Mouse (Mus musculus): ENCODE data around the gene Zfp646. TPM values are rescaled to one million over a fixed set of nuclear protein-coding genes. Genes with fewer than 3 reads are reported as not detected.
A peak's percentile ranks its signal among the peaks of the same experiment; 100 is the strongest.

Gene Zfp646
- total and polyA plus RNA-seq, 3 experiments, result 36.7 to 58.5 (median 45.0) TPM

DNA sequence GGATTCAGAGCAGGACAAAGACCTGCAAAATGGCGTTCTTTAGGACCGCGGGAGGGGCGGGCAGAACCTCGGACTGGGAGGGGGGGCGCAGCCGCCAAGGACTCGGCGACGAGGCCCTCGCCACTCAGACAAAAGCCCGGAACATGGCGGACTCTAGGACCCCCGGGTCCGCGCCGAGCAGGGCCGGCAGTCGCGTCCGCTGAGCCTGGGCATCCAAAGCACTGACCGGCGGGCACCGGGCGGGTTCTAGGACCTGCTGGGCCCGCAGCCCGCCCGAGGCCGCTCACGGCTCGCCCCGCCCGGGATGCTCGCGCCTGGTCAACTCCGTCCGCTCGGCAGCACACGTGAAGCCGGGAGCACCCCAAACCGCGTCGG, 407 bp upstream of the Zfp646 start:
- DNase-seq (ENCODE audit: low spot score), result peak; percentile 87
- 0 out of 2 replicates have a peak, but pooled peaks have one; percentile 37 for ATAC-seq (ENCODE audit: extremely low read depth, insufficient number of reproducible peaks, low FRiP score, poor library complexity, severe bottlenecking)
- H3K27me3 ChIP-seq (ENCODE audit: insufficient read depth, low read length), result no peaks in the 10 kb centered on the region
- TF ChIP-seq CTCF (IDR thresholded peaks at IDR 0.05; ENCODE audit: low read depth, low read length) (no peak), GATA1 (IDR thresholded peaks at IDR 0.05; ENCODE audit: borderline replicate concordance, low read length) (no peak), POLR2AphosphoS5 (IDR thresholded peaks at IDR 0.05; ENCODE audit: insufficient replicate concordance, low read depth, low read length) (no peak), TAL1 (conservative IDR thresholded peaks at IDR 0.05; ENCODE audit: low read depth, low read length) (no peak), GATA2 (IDR thresholded peaks at IDR 0.05; ENCODE audit: borderline replicate concordance, low read depth, low read length) (no peak)
- H3K4me3 ChIP-seq (ENCODE audit: low read depth, low read length), result peak overlapping the region; percentile 92
- H3K4me1 ChIP-seq (ENCODE audit: insufficient read depth, low read depth, low read length), result peaks cover 67% of the 10 kb centered on the region
- peaks cover 62% of the 10 kb centered on the region for H3K36me3 ChIP-seq (replicated peaks)
- peaks cover 23% of the 10 kb centered on the region for H3K9me3 ChIP-seq (replicated peaks)

DNA sequence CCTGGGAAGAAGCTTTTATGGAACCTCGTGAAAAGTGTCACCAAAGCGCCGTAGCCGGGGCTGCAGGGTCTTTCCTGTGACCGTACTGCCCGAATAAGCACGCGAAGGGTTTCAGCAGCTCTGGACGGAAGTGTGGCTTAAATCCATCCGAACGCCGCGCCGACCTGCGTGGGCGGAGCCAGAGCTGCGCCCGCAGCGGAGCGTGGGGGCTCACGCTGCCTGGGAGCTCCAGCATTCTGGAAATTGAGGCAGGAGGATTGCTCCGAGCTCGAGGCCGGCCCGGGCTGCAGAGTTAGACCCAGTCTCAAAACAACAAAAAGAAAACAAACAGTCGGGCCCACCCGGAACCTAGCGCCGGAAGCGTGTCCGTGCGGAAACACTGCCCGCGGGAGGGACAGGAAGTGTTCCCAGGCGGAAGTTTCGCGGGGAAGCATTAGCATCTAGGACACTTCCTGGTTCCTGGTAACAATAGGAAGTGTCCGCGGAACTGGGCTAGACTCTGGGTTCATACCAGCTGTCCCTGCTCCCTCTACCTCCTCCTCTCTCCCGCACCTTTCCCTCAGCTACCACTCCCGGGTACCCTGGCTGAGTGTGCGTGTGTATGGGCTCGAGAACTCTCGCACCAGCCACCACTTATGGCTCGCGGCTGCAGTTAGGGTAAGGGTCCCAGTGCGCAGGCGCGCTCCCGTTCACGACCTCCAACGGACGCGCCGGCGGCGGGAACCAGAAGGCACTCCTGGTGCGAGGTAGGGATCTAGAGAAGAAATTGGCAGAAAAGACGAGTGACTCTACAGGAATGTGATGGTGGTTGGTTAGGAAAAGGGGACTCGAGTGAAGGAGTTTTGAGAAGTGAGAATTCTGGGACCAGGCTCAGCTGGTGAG, 687 bp downstream of the Zfp646 start, which contains the start of gene Zfp668:
Gene Zfp668 (minus strand): TSS at position 362 of the 882 bp plus-strand sequence.
- TF ChIP-seq POLR2AphosphoS5 (IDR thresholded peaks at IDR 0.05; ENCODE audit: insufficient replicate concordance, low read depth, low read length) (0 out of 2 replicates have a peak, but pooled peaks have one; percentile 30), CTCF (IDR thresholded peaks at IDR 0.05; ENCODE audit: low read depth, low read length) (no peak)
- Histone ChIP-seq H3K4me3 (ENCODE audit: low read depth, low read length) (peak within 1 kb of the TSS; percentile 92), H3K9me3 (replicated peaks) (peaks cover 32% of the 10 kb centered on the region), H3K4me1 (ENCODE audit: insufficient read depth, low read depth, low read length) (peaks cover 72% of the 10 kb centered on the region), H3K36me3 (replicated peaks) (peaks cover 65% of the 10 kb centered on the region), H3K27me3 (ENCODE audit: insufficient read depth, low read length) (no peaks in the 10 kb centered on the region)
- peak; percentile 46 for ATAC-seq (ENCODE audit: extremely low read depth, insufficient number of reproducible peaks, low FRiP score, poor library complexity, severe bottlenecking)
- peak; percentile 85 for DNase-seq (ENCODE audit: low spot score)

DNA sequence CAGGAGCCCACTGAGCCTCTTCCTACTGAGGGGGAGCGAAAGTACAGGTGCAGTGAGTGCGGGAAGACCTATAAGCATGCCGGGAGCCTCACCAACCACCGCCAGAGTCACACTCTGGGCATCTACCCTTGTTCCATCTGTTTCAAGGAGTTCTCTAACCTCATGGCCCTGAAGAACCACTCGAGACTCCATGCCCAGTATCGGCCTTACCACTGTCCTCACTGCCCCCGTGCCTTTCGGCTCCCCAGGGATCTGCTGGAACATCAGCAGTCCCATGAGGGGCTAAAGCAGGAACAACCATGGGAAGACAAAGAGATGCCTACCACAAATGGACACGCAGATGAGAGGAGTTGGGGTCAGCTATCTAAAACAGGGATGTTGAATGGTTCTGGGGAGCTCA, 3.3 kb downstream of the Zfp646 start:
- H3K27me3 ChIP-seq (ENCODE audit: insufficient read depth, low read length), result no peaks in the 10 kb centered on the region
- DNase-seq (ENCODE audit: low spot score) (no peak), ATAC-seq (ENCODE audit: extremely low read depth, insufficient number of reproducible peaks, low FRiP score, poor library complexity, severe bottlenecking) (no peak)
- TF ChIP-seq GATA2 (IDR thresholded peaks at IDR 0.05; ENCODE audit: borderline replicate concordance, low read depth, low read length) (no peak), TAL1 (conservative IDR thresholded peaks at IDR 0.05; ENCODE audit: low read depth, low read length) (no peak), GATA1 (IDR thresholded peaks at IDR 0.05; ENCODE audit: borderline replicate concordance, low read length) (no peak), CTCF (IDR thresholded peaks at IDR 0.05; ENCODE audit: low read depth, low read length) (no peak), POLR2AphosphoS5 (IDR thresholded peaks at IDR 0.05; ENCODE audit: insufficient replicate concordance, low read depth, low read length) (no peak)
- H3K4me3 ChIP-seq (ENCODE audit: low read depth, low read length), result no peak overlapping the region
- H3K9me3 ChIP-seq (replicated peaks), result peaks cover 32% of the 10 kb centered on the region
- H3K4me1 ChIP-seq (ENCODE audit: insufficient read depth, low read depth, low read length), result peaks cover 76% of the 10 kb centered on the region
- H3K36me3 ChIP-seq (replicated peaks), result peaks cover 69% of the 10 kb centered on the region

DNA sequence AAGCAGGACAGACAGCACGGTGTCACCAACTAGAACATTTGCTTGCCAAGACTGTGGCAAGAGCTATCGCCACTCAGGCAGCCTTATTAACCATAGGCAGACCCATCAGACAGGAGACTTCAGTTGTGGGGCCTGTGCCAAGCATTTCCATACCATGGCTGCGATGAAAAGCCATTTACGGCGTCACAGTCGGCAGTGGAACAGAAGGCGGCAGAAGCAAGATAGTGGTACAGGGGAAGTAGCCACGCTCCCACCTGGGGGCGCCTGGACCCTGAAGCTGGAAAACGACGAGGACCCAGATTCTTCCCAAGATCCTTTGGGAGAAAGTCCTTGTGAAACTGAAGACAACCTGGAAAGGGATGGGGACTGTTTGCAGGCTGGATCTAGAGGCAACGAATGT, 4.4 kb downstream of the Zfp646 start:
- peaks cover 78% of the 10 kb centered on the region for H3K36me3 ChIP-seq (replicated peaks)
- peaks cover 32% of the 10 kb centered on the region for H3K9me3 ChIP-seq (replicated peaks)
- TF ChIP-seq CTCF (IDR thresholded peaks at IDR 0.05; ENCODE audit: low read depth, low read length), result no peak
- TF ChIP-seq POLR2AphosphoS5 (IDR thresholded peaks at IDR 0.05; ENCODE audit: insufficient replicate concordance, low read depth, low read length), result no peak
- no peak for TF ChIP-seq GATA1 (IDR thresholded peaks at IDR 0.05; ENCODE audit: borderline replicate concordance, low read length)
- no peak for TF ChIP-seq GATA2 (IDR thresholded peaks at IDR 0.05; ENCODE audit: borderline replicate concordance, low read depth, low read length)
- no peak for TF ChIP-seq TAL1 (conservative IDR thresholded peaks at IDR 0.05; ENCODE audit: low read depth, low read length)
- H3K4me1 ChIP-seq (ENCODE audit: insufficient read depth, low read depth, low read length), result peaks cover 76% of the 10 kb centered on the region
- no peak for DNase-seq (ENCODE audit: low spot score)
- no peaks in the 10 kb centered on the region for H3K27me3 ChIP-seq (ENCODE audit: insufficient read depth, low read length)
- H3K4me3 ChIP-seq (ENCODE audit: low read depth, low read length), result no peak overlapping the region
- ATAC-seq (ENCODE audit: extremely low read depth, insufficient number of reproducible peaks, low FRiP score, poor library complexity, severe bottlenecking), result no peak

DNA sequence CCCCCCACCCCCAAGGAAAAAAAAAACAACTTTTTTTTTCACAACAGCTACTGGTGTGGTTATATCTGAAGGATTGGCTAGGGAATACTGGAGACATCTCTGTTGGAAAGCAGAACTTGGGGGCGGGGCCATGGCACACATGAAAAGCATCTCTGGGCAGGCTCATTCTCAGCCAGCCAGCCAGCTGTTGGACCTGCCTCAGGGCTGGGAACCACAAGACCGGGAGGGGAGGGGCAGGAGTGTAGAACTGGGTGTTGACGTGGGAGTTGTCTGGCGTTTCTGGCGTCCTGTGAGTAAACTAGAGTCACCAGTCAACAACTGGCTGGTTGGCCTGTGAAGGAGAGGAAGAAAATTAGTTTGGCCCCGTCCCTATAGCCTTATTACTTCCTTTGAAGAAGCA, 9.9 kb downstream of the Zfp646 start:
- Histone ChIP-seq H3K4me1 (ENCODE audit: insufficient read depth, low read depth, low read length) (peaks cover 82% of the 10 kb centered on the region), H3K36me3 (replicated peaks) (peaks cover 99% of the 10 kb centered on the region), H3K27me3 (ENCODE audit: insufficient read depth, low read length) (no peaks in the 10 kb centered on the region), H3K9me3 (replicated peaks) (peaks cover 6% of the 10 kb centered on the region), H3K4me3 (ENCODE audit: low read depth, low read length) (no peak overlapping the region; the same call in 1 of the 2 replicates)
- peak; percentile 22 for ATAC-seq (ENCODE audit: extremely low read depth, insufficient number of reproducible peaks, low FRiP score, poor library complexity, severe bottlenecking)
- peak; percentile 53 for DNase-seq (ENCODE audit: low spot score)
- TF ChIP-seq CTCF (IDR thresholded peaks at IDR 0.05; ENCODE audit: low read depth, low read length) (no peak), GATA2 (IDR thresholded peaks at IDR 0.05; ENCODE audit: borderline replicate concordance, low read depth, low read length) (no peak), POLR2AphosphoS5 (IDR thresholded peaks at IDR 0.05; ENCODE audit: insufficient replicate concordance, low read depth, low read length) (no peak), TAL1 (conservative IDR thresholded peaks at IDR 0.05; ENCODE audit: low read depth, low read length) (no peak), GATA1 (IDR thresholded peaks at IDR 0.05; ENCODE audit: borderline replicate concordance, low read length) (no peak)

DNA sequence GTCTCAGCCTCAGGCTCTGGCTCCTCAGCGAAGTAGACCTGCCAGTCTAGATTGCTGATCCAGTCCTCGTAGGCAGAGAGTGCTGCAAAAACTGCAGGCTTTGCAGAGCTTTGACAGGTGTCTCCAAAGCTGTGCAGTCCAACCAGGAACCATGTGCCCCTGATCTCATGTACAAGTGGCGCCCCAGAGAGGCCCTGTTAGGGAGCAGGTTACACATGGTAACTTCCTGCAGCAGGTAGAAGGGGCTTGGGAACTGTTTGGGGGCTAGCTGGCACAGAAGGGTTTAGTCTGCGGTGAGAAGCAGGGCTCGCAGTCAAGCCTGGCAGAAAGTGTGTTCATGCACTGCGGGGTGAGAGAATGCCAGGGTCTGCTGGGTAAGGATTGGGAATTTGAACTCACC, 10.5 kb downstream of the Zfp646 start:
- Histone ChIP-seq H3K4me3 (ENCODE audit: low read depth, low read length) (peak overlapping the region; percentile 0; the same call in 1 of the 2 replicates), H3K27me3 (ENCODE audit: insufficient read depth, low read length) (no peaks in the 10 kb centered on the region), H3K36me3 (replicated peaks) (peaks cover 99% of the 10 kb centered on the region), H3K4me1 (ENCODE audit: insufficient read depth, low read depth, low read length) (peaks cover 76% of the 10 kb centered on the region), H3K9me3 (replicated peaks) (no peaks in the 10 kb centered on the region)
- DNase-seq (ENCODE audit: low spot score) (no peak), ATAC-seq (ENCODE audit: extremely low read depth, insufficient number of reproducible peaks, low FRiP score, poor library complexity, severe bottlenecking) (no peak)
- TF ChIP-seq GATA1 (IDR thresholded peaks at IDR 0.05; ENCODE audit: borderline replicate concordance, low read length), result no peak
- TF ChIP-seq TAL1 (conservative IDR thresholded peaks at IDR 0.05; ENCODE audit: low read depth, low read length), result no peak
- TF ChIP-seq POLR2AphosphoS5 (IDR thresholded peaks at IDR 0.05; ENCODE audit: insufficient replicate concordance, low read depth, low read length), result no peak
- no peak for TF ChIP-seq GATA2 (IDR thresholded peaks at IDR 0.05; ENCODE audit: borderline replicate concordance, low read depth, low read length)
- TF ChIP-seq CTCF (IDR thresholded peaks at IDR 0.05; ENCODE audit: low read depth, low read length), result no peak

Measured in G1E (cell line).